Mouse (Mus musculus) skeletal muscle tissue, adult 2 months (tissue): ENCODE measurements around the gene Slu7.

Experiments
- DNase-seq: peaks from one replicate; pipeline ENCODE4 v3.0.0-alpha.2; 2012; ENCODE audit warnings: low read depth, low spot score

Slu7 gene

GRCm38 (mm10) chr11:43424386-43424785 lies 9.2 kb upstream of the Slu7 start:
- DNase-seq = no peak

DNA sequence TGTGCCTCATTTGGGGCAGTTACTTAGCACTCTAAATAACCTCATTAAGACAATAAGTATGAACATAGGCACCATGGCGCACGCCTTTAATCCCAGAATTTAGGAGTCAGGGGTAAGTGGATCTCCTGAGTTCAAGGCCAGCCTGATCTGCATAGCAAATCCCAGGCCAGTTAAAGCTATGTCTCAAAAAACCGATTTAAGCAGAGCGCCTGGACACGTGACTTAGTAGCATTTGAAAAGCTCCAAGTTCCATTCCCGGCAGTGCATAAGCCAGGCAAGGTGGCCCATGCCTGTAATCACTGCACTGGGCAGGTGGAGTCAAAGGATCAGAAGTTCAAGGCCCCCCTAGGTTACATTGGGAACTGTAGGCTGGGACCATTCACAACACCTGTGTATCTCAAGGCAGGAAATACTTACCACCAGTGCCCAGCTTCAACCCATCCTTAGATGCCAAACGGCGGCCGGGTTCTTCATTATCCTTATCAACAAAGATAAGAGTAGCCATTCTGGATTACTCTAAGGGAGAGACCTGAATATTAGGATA lies 8.3 kb upstream of the Slu7 start:
- DNase-seq = no peak

DNA sequence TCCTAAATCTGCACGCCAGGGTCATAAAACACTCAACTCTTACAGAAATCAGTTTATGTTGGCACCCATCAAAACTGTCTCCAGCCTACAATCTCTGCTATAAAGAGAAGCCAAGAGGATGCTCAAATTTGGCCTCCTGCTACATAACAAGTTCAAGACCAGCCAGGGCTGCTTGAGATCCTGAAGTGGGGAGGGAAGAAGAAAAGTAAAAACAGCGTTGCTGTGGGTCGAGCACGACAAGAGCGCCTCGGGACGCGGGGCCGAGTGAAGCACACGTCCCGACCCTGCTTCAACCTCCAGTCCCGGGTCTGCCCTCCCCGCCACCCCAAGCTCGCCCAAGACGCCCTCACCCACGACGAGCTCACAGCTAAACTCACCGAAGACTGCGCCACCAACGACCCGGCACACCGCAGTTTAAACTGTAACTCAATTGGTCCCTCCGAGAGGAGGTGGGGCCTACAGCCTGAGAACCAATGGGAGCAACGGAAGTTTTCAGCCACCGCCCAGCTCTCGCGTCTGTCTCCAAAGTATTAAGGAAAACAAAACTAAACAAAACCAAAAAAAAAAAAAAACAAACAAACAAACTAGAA lies 7.6 kb upstream of the Slu7 start, which contains the start of gene Pttg1:
TSS of gene Pttg1 (minus strand) at position 428 of the 590 bp plus-strand sequence.
- peak; percentile 87 for DNase-seq

DNA sequence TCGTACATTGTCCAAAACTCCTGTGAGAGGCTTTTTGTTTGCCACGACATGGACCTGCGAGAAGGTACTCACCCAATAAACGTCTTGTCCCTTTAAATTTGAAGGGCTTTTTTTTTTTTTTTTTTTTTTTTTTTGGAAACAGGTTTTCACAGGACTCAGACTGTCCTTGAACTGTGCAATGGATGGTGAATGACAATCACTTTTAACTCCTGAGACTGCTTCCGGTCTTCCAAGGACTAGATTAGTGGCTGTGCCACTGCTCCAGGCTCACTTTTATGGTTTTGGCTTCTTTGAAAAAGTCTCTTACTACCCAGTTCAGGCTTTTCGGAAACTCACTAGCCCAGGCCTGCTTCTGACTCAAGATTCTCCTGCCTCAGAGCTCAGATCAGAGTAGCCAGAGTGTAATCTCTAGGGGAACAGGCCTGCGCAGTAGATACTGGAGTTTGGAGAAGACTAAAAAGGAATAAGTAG lies 7.1 kb upstream of the Slu7 start:
- DNase-seq = no peak

DNA sequence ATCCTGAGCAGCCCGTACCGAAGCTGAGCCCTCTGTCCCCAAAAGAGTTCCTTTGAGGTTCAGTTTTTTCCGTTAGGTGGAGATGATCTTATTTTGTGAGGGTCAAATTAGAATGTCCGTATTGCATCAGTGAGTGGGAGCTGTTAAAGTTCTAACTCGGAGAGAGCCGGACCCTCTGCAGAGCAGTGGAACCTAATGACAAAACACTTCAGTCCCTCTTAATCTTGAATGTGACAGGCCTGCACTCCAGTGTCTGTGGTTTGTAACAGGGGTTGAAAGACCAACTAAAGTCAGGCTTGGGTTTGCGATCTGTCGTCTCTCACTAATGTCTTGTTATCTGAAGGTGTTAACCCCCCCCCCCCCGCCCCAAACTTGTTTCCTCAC lies 472 bp downstream of the Slu7 start:
- no peak for DNase-seq

- DNase-seq = no peak
These were observed 7.6 kb downstream of the Slu7 start for GRCm38 (mm10) chr11:43441121-43441520.

- no peak for DNase-seq
These were observed 9.6 kb downstream of the Slu7 start for GRCm38 (mm10) chr11:43443183-43443582.

DNA sequence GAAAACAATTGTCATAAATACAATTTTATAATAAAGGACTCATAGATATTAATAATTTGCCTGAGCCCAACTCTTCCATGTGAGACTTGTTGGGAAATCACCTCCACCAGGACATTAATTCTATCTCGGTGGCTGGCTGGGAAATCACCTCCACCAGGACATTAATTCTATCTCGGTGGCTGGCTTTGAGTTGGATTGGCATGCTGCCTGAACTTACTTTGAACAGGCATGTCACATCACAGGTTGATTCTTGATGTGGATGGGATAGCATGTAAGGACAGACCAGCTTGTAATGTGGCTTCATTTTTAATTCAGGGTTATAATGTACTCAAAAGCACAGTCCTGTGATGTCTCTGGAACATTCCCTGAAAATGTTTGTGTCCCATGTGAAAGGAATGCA lies 16.4 kb downstream of the Slu7 start:
- DNase-seq = no peak

- no peak for DNase-seq
These were observed 17.8 kb downstream of the Slu7 start for GRCm38 (mm10) chr11:43451322-43451721.

- DNase-seq = no peak
These were observed 18.7 kb downstream of the Slu7 start for GRCm38 (mm10) chr11:43452266-43452665.

DNA sequence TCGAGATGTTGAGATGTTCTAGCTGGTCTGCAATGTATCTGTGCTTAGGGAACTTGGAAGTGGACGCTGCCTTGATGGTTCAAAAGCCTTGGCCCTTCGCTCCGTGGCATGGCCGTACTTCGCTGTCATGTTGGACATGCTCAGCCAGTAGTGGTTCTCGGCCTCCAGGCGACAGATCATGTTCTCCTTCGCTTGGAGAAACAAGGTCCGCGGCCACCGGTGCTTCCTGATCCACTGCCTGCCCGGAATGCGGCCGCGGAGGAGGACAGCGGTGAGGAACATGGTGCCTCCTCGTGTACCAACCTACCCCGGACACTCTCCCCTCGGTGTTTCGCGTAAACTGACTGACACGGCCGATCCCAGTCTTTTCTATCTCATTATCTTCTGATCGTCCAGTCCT lies 29.7 kb downstream of the Slu7 start:
- DNase-seq = no peak

GRCm38 (mm10) chr11:43470118-43470517 lies 36.6 kb downstream of the Slu7 start:
- peak; percentile 54 for DNase-seq

DNA sequence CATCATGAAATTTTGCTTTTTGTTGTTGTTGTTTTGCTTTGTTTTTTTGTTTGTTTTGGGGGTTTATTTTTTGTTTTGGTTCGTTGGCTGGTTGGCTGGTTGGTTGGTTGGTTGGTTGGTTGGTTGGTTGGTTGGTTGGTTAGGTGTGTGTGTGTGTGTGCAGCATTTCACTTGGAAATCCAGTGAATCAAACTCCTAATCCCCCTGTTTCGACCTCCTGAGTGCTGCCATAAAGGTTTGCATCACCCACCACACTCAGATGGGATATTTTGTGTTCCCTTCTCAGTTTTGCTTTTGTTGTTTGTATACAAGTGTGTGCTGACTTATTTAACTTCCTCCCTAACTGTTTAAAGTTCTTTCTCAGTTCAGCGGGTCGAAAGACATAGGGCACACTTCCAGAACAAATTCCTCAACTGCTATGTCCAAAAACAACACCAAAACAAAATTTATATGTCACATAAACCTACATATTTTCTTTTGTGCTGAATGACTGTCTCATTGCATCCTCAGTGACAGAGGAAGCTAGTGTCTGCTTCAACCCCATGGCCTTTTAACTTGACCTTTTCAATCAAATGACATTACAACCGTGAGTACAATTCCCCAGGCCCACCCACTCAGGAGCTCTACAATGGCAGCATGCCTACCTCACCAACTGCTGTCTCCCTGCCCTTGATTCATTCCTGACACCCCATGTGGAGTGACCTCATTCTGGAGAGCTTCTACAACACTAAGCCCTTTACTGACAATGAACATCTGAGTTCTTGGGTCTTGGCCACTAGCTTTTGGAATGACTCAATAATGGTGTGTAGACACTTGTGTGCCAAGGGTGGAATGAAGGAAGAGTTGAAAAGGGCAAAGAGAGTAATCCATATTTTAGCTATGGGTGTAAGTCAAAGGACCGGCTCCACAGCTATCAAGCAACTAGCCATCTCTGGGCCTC lies 37.6 kb downstream of the Slu7 start:
- DNase-seq = no peak

GRCm38 (mm10) chr11:43473115-43473514 lies 39.6 kb downstream of the Slu7 start:
- no peak for DNase-seq

DNA sequence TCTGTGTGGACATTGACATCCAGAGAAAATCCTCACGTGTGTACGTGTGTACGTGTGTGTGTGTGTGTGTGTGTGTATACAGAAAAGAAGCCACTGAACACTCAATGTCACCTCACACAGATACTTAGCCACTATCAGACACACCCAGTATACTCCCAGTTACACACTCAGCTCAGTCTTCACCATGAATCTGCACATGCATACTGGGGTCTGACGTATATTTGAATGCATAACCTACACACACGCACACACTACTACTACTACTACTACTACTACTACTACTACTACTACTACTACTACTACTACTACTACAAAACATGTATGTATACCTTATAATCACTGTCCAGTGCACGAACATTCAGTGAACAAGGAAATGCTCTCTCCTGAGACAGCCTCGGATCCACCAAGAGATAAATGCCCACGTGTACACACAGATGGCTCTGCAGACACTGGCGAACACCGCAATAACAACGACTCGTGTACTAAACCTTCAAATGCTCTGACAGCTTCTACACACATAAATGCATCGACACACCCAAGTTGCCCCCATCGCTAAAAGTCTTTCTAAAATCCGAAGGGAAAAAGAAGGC lies 40.2 kb downstream of the Slu7 start:
- no peak for DNase-seq

- no peak for DNase-seq
These were observed 40.8 kb downstream of the Slu7 start, which contains the start of gene C1qtnf2 for GRCm38 (mm10) chr11:43474225-43474774. C1qtnf2 (plus strand) TSS chr11:43474276.

DNA sequence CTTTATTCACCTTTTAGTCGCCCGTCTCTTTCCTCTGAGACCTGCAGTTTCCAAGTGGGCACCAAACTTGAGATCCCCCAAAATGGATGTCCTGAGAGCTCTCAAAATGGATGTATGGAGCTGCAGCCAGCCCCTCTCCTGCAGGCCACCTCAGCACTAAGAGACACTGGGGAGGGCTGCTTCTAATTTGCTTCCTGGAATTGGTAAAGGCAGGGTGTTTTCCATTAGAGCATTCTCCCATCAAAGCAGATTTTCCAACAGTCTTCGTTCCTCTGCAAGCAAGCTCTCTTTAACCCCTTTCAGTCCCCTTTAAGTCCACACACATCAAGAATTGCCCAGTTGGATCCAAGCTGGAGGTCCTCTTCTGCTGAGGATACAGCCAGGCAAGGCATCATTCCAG lies 45.8 kb downstream of the Slu7 start:
- no peak for DNase-seq

- DNase-seq = no peak
These were observed 47.0 kb downstream of the Slu7 start for GRCm38 (mm10) chr11:43480561-43480960.

DNA sequence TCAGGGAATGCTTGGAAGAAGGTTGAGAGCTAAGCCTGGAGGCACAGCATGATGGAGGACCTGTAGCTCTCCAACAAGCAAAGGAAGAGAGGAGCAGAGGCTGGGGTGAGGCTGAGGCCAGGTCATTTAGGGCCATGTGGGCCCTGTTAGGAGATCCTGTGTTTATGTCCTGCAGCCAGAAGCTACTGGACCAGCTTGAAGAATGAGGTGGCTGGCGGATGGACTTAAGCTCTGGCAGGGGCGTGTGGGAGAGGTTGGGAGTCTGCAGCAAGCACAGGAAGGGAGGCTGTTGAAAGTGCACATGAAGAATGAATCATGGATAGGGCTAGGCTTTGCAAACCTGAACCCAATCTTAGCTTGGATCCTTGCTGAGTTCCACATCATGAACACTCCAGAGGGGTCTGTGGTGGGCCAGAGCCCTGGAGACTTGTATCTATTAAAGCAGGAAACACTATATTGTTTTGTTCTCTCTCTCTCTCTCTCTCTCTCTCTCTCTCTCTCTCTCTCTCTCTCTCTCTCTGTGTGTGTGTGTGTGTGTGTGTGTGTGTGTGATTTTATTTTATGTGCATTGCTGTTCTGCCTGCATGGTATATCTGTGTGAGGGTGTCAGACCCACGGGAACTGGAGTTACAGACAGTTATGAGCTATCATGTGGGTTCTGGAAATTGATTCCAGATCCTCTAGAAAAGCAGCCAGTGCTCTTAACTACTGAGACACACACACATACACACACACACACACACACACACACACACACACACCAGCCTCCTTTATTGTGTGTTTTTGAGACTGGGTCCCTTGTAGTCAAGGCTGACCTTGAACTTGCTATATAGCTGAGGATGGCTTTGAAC lies 48.4 kb downstream of the Slu7 start:
- peak; percentile 64 for DNase-seq

DNA sequence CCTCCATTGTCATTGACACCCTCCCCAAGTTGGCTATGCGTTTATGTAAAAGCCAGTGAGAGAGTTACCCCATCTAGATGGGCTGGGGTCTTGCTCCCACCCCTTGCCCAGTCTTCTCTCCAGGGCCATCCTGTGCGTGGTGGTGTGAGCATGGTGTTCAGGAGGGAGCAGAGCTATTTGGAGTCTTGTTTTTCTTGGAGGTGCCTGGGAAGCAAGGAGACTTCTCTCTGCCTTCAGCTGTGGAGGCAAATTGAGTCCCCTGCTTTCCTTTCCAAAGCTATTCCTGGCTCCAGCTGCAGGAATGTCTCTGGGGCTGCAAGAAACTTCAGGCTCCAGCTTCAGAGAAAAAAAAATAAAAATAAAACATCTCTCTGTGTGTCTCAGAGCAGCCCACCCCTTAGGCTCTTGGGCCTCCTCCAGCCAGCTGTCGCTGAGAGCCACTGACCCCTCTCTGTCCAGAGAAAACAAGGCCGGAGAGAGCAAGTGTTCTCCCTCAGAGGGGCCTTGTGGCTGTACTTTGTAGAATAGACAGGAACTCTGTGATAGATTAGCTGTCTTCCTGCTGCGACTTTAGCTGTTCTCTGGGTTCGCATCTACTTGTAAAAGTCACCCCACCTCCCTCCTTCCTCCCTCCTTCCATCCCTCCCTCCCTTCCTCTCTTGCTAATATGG lies 49.7 kb downstream of the Slu7 start:
- DNase-seq = peak; percentile 54
